Mouse (Mus musculus) urinary bladder, adult 18-20 months (tissue): ENCODE results near the gene Gm8220.
"Not testable (repeated sequence)": the region's sequence is repeated elsewhere in the genome, so short reads cannot be mapped to it uniquely, and the experiment has no call there.

Experiments used
- DNase-seq, 2 experiments: peaks; one replicate each; pipeline ENCODE4 v3.0.0; 2022; ENCODE audit warnings: low spot score in 2 of 2, mixed read lengths in 2 of 2

The Gm8220 gene

GRCm38 (mm10) chr14:44285280-44285679, at the start of gene Gm8220:
Gene Gm8220 (plus strand): TSS chr14:44285580.
- DNase-seq, result not testable (repeated sequence)

GRCm38 (mm10) chr14:44248039-44248438, 37.3 kb upstream of the Gm8220 start:
- no peak for DNase-seq

- not testable (repeated sequence) for DNase-seq
Measured at GRCm38 (mm10) chr14:44312049-44312448, 26.7 kb downstream of the Gm8220 start.

- not testable (repeated sequence) for DNase-seq
Measured at GRCm38 (mm10) chr14:44338484-44338883, 53.1 kb downstream of the Gm8220 start, which contains the start of gene Gm5930. Gene Gm5930 (minus strand): TSS chr14:44338584.
